Comparison of ENCODE assay signal across 28 mouse cellular contexts in the genomic region with DNA sequence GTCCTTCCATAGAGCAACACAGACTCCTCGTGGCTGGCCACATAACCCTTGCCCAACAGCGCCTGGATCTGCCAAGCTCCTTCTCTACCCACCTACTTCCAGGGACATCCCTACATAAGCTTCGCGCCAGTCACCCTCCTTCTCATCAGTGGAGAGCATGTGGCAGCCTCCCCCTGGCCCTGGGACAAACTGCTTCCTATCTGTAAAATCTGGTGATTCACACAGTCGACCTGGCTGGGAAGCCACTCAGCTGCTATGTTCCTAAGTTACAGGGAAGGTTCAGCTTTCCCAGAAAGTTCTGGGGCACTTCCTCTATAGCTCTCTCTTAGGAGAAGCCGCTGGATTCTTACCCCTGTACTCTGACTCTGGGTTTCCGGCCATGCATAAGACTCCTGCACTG. TPM values are rescaled to one million over a fixed set of nuclear protein-coding genes. Genes with fewer than 3 reads are reported as not detected.
A peak's percentile ranks its signal among the peaks of the same experiment; 100 is the strongest.
DNase-seq lines count a peak whose midpoint lies in the region; ATAC-seq and TF ChIP-seq lines count a peak whose summit lies in the region.
"Had no signal": no experiment of that assay in that cellular context is flagged by ENCODE, and none has a peak within 500 bp of the region (broad histone marks: within the 10 kb centered on the region; RNA-seq: fewer than 3 reads in every experiment).

No protein-coding gene starts in this region.

- no peak for ATAC-seq in lung, embryonic 16.5 days (ENCODE audit: low read depth)
- ATAC-seq: forebrain, embryonic 14.5 days; forebrain, postnatal 0 days; hindbrain, embryonic 16.5 days; intestine, embryonic 15.5 days had no signal

- H3K4me2 ChIP-seq in lung, embryonic 16.5 days (ENCODE audit: low read depth, low read length), result no peak overlapping the region
- H3K4me2 ChIP-seq: embryonic facial prominence, embryonic 12.5 days; embryonic facial prominence, embryonic 15.5 days; heart, embryonic 13.5 days; hindbrain, embryonic 13.5 days; intestine, embryonic 15.5 days had no signal

- H3K36me3 ChIP-seq in heart, adult 2 months (ENCODE audit: control insufficient read depth, insufficient read depth, low read length), result peaks cover 2% of the 10 kb centered on the region; the same call in 1 of the 2 replicates
- no peaks in the 10 kb centered on the region for H3K36me3 ChIP-seq in lung, embryonic 16.5 days (ENCODE audit: control insufficient read depth, insufficient read depth, low read length)
- H3K36me3 ChIP-seq: embryonic facial prominence, embryonic 12.5 days; embryonic facial prominence, embryonic 15.5 days; G1E; heart, embryonic 10.5 days; heart, embryonic 13.5 days; hindbrain, embryonic 13.5 days; intestine, embryonic 15.5 days had no signal

- WGBS in heart, adult 2 months, result 74% methylated on average over 7 of the region's 7 CpGs
- 78% methylated on average over 7 of the region's 7 CpGs for WGBS in lung, embryonic 16.5 days

- peaks cover 20% of the 10 kb centered on the region for H3K4me1 ChIP-seq in heart, adult 2 months (ENCODE audit: control insufficient read depth, insufficient read depth, low read length)
- H3K4me1 ChIP-seq in lung, embryonic 16.5 days (replicated peaks; ENCODE audit: control insufficient read depth, insufficient read depth, low read length), result peaks cover 55% of the 10 kb centered on the region

- DNase-seq in adrenal gland, postnatal 14 days, result peak; percentile 40
- no peak for DNase-seq in adrenal gland, postnatal 4 days (ENCODE audit: low spot score in 2 of 2)
- no peak for DNase-seq in heart, adult 2 months
- DNase-seq in heart, adult 9 months (ENCODE audit: low spot score in 2 of 2), result no peak
- no peak for DNase-seq in lung, adult 18-20 months
- no peak for DNase-seq in kidney, postnatal 4 days
- DNase-seq: adrenal gland, adult 2 months; adrenal gland, postnatal 25 days; B cell, adult 2 months; cerebellum, adult 11 months; cerebellum, adult 2 months; cerebellum, adult 9-11 months; cerebellum, postnatal 25 days; forebrain, postnatal 0 days; gastrocnemius, postnatal 36 days had no signal

- no peaks in the 10 kb centered on the region for H3K79me2 ChIP-seq in heart, adult 2 months (replicated peaks; ENCODE audit: control insufficient read depth, insufficient read depth, low read length)

- no peak for TF ChIP-seq CTCF in heart, adult 2 months (IDR thresholded peaks at IDR 0.05)

- intact Hi-C loops in heart, adult 2 months (cut with DNase I), result loop anchor here (5.0 kb wide), 1 partner anchor 78 kb away; no protein-coding TSS in a partner anchor

- TF ChIP-seq EP300 in heart, adult 2 months (IDR thresholded peaks at IDR 0.05; ENCODE audit: insufficient read depth, low read depth, low read length), result no peak

- H3K9me3 ChIP-seq in lung, embryonic 16.5 days (ENCODE audit: control insufficient read depth, low read length), result no peaks in the 10 kb centered on the region
- H3K9me3 ChIP-seq: embryonic facial prominence, embryonic 12.5 days; embryonic facial prominence, embryonic 15.5 days; heart, embryonic 10.5 days; heart, embryonic 13.5 days; hindbrain, embryonic 13.5 days; intestine, embryonic 15.5 days had no signal

- H3K27ac ChIP-seq in heart, adult 2 months, result peak overlapping the region; percentile 43; the same call in 1 of the 2 replicates
- 0 out of 2 replicates have a peak overlapping the region, but pooled peaks have one; percentile 68 for H3K27ac ChIP-seq in lung, embryonic 16.5 days (ENCODE audit: low read length)
- H3K27ac ChIP-seq: embryonic facial prominence, embryonic 12.5 days; embryonic facial prominence, embryonic 15.5 days; heart, embryonic 10.5 days; hindbrain, embryonic 13.5 days; intestine, embryonic 15.5 days had no signal

- no peaks in the 10 kb centered on the region for H3K27me3 ChIP-seq in heart, adult 2 months (ENCODE audit: control insufficient read depth, insufficient read depth, low read length)
- no peaks in the 10 kb centered on the region for H3K27me3 ChIP-seq in lung, embryonic 16.5 days (ENCODE audit: control insufficient read depth, insufficient read depth, low read depth, low read length)
- H3K27me3 ChIP-seq: embryonic facial prominence, embryonic 12.5 days; embryonic facial prominence, embryonic 15.5 days; heart, embryonic 13.5 days; hindbrain, embryonic 13.5 days; intestine, embryonic 15.5 days had no signal

- H3K4me3 ChIP-seq in heart, adult 2 months, result no peak overlapping the region
- no peak overlapping the region for H3K4me3 ChIP-seq in lung, embryonic 16.5 days (ENCODE audit: low read length)
- H3K4me3 ChIP-seq: embryonic facial prominence, embryonic 12.5 days; embryonic facial prominence, embryonic 15.5 days; heart, embryonic 10.5 days; heart, embryonic 13.5 days; hindbrain, embryonic 13.5 days; intestine, embryonic 15.5 days had no signal

- no peak for TF ChIP-seq POLR2A in heart, adult 2 months (IDR thresholded peaks at IDR 0.05; ENCODE audit: insufficient read depth, low read depth, low read length)

- H3K9ac ChIP-seq in heart, adult 2 months (ENCODE audit: low read depth, low read length), result no peak overlapping the region
- H3K9ac ChIP-seq in lung, embryonic 16.5 days (ENCODE audit: low read length), result no peak overlapping the region
- H3K9ac ChIP-seq: embryonic facial prominence, embryonic 12.5 days; embryonic facial prominence, embryonic 15.5 days; forebrain, postnatal 0 days; heart, embryonic 13.5 days; hindbrain, embryonic 13.5 days; intestine, embryonic 15.5 days had no signal

RNA-seq across cellular contexts. Expression of a gene that starts 22.5 kb away (rescaled TPM):
- 72.9 and 74.5 TPM in 2 replicates for total RNA-seq in adrenal gland, postnatal 14 days (2021)
- total RNA-seq in adrenal gland, postnatal 4 days (2021), result 10 to 100 TPM; 80.5 to 89.6 TPM
- 10 to 100 TPM; 36.9 to 86.4 TPM for total RNA-seq in heart, adult 2 months (2021)
- 97.6 and 161 TPM in 2 replicates for polyA plus RNA-seq in heart, adult 2 months (2012; rRNA removed)
- 31.0 TPM in 2 replicates for polyA plus RNA-seq in lung, embryonic 16.5 days (2015; fragmentation: Nextera tagmentation; extraction: Ambion mirVana)
- total RNA-seq: common myeloid progenitor, adult 5-6 weeks; granulocyte monocyte progenitor cell, adult 5-6 weeks; hematopoietic stem cell, adult 5-6 weeks had no signal
- polyA plus RNA-seq: G1E had no signal
